Mouse (Mus musculus) liver, embryonic 14.5 days (tissue): ENCODE data around the gene Sdk1.

Experiments used
- CTCF ChIP-seq: IDR thresholded peaks from 2 replicates; pipeline ENCODE4 v1.5.1; 2016; ENCODE audit warnings: antibody characterized with exemption, low read depth, control low read depth
- EP300 ChIP-seq: IDR thresholded peaks from 2 replicates; pipeline ENCODE4 v1.6.1; 2016; ENCODE audit warnings: antibody characterized with exemption, low read depth

GRCm38 (mm10) chr5:141910444-141910843 lies 669.2 kb downstream of the Sdk1 start:
- no peak for TF ChIP-seq CTCF
- TF ChIP-seq EP300 = no peak
